Mouse (Mus musculus) neural tube, embryonic 12.5 days (tissue): ENCODE measurements at regions not wholly inside any gene's neighbourhood (a gene's known extent, or its start where the extent isn't known, plus 50 kb on each side); places are given as distances from the start of the nearest gene placed in this dataset.

Experiments used
- ATAC-seq: fragments of 200-750 bp; cut with Nextera tagmentation; 2 replicates; pipeline ENCODE4 v1.8.0; 2017; ENCODE audit warnings: low read depth, mild to moderate bottlenecking, moderate TSS enrichment, moderate library complexity; ENCODE audit not compliant: low FRiP score
- H3K27ac ChIP-seq: fragments of 300-500 bp; sonication (generic); 2 replicates; pipeline ENCODE4 v1.5.1; 2016
- H3K27me3 ChIP-seq: fragments of 300-500 bp; sonication (generic); replicated peaks from 2 replicates; pipeline ENCODE4 v1.6.1; 2016; ENCODE audit warnings: mild to moderate bottlenecking
- H3K36me3 ChIP-seq: fragments of 300-500 bp; sonication (generic); 2 replicates; pipeline ENCODE4 v1.6.1; 2016; ENCODE audit warnings: mild to moderate bottlenecking
- H3K4me1 ChIP-seq: fragments of 300-500 bp; sonication (generic); 2 replicates; pipeline ENCODE4 v1.6.1; 2016
- H3K4me2 ChIP-seq: fragments of 300-500 bp; sonication (generic); replicated peaks from 2 replicates; pipeline ENCODE4 v1.6.1; 2016; ENCODE audit warnings: mild to moderate bottlenecking
- H3K4me3 ChIP-seq: fragments of 300-500 bp; sonication (generic); 2 replicates; pipeline ENCODE4 v1.5.1; 2016
- H3K9ac ChIP-seq: fragments of 300-500 bp; sonication (generic); 2 replicates; pipeline ENCODE4 v1.6.1; 2016; ENCODE audit warnings: mild to moderate bottlenecking
- H3K9me3 ChIP-seq: fragments of 300-500 bp; sonication (generic); 2 replicates; pipeline ENCODE4 v1.6.1; 2016; ENCODE audit warnings: mild to moderate bottlenecking
- WGBS: fragments of 180-500 bp; shearing (Covaris S2); methylation state at CpG from one replicate; pipeline ENCODE4 v1.1.7; 2016; 5-methylcytosine and 5-hydroxymethylcytosine counted together

GRCm38 (mm10) chr16:78626803-78627202, 50.3 kb upstream of the D16Ertd472e start:
- no peak overlapping the region for H3K4me2 ChIP-seq
- no peaks in the 10 kb centered on the region for H3K36me3 ChIP-seq
- H3K27me3 ChIP-seq: no peaks in the 10 kb centered on the region
- H3K27ac ChIP-seq: no peak overlapping the region
- ATAC-seq: no peak
- H3K4me3 ChIP-seq: no peak overlapping the region
- H3K4me1 ChIP-seq: no peaks in the 10 kb centered on the region
- no peaks in the 10 kb centered on the region for H3K9me3 ChIP-seq
- 81% methylated on average over 2 of the region's 2 CpGs for WGBS
- no peak overlapping the region for H3K9ac ChIP-seq
